20 mouse cellular contexts compared by ENCODE assay signal in the genomic region with DNA sequence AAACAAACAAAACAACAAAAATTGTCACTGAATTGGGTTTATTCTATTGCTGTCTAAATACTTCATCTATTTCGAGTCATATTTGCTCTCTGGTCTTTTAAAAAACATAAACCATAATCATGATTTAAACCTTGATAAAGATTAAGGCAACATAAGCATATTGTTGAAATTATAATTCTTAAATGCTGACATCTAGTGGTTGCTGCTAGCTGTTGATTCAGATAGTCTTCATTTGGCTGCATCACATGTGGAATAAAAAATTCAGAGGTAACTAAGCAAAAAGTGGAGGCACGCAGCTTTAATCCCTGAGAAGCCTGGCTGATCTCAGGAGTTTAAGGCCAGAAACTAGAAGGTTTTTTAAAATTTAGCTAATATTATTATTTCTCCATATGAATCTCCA. TPM values are rescaled to one million over a fixed set of nuclear protein-coding genes. Genes with fewer than 3 reads are reported as not detected.
A peak's percentile ranks its signal among the peaks of the same experiment; 100 is the strongest.
DNase-seq lines count a peak whose midpoint lies in the region; ATAC-seq and TF ChIP-seq lines count a peak whose summit lies in the region.
"Had no signal": no experiment of that assay in that cellular context is flagged by ENCODE, and none has a peak within 500 bp of the region (broad histone marks: within the 10 kb centered on the region; RNA-seq: fewer than 3 reads in every experiment).

No protein-coding gene starts in this region.

- 0 out of 2 replicates have a peak, but pooled peaks cover 2% of the 10 kb centered on the region for H3K9me3 ChIP-seq in forebrain, embryonic 14.5 days (replicated peaks; ENCODE audit: control insufficient read depth, low read length)
- no peaks in the 10 kb centered on the region for H3K9me3 ChIP-seq in forebrain, embryonic 15.5 days
- H3K9me3 ChIP-seq in kidney, postnatal 0 days (replicated peaks; ENCODE audit: low read length): no peaks in the 10 kb centered on the region
- H3K9me3 ChIP-seq: embryonic facial prominence, embryonic 15.5 days; G1E; neural tube, embryonic 15.5 days had no signal

- H3K9ac ChIP-seq in forebrain, embryonic 14.5 days (ENCODE audit: low read length): no peak overlapping the region
- H3K9ac ChIP-seq in forebrain, embryonic 15.5 days (replicated peaks): no peak overlapping the region
- H3K9ac ChIP-seq in kidney, postnatal 0 days (ENCODE audit: low read depth, low read length): no peak overlapping the region
- H3K9ac ChIP-seq: embryonic facial prominence, embryonic 15.5 days; neural tube, embryonic 15.5 days had no signal

- 60% methylated on average over 2 of the region's 2 CpGs for WGBS in forebrain, embryonic 14.5 days
- 68% methylated on average over 2 of the region's 2 CpGs for WGBS in forebrain, embryonic 15.5 days
- WGBS in kidney, postnatal 0 days: 56% methylated on average over 2 of the region's 2 CpGs

- H3K4me2 ChIP-seq in forebrain, embryonic 14.5 days (ENCODE audit: low read length): no peak overlapping the region
- H3K4me2 ChIP-seq in forebrain, embryonic 15.5 days (replicated peaks): no peak overlapping the region
- no peak overlapping the region for H3K4me2 ChIP-seq in kidney, postnatal 0 days (ENCODE audit: low read length)
- H3K4me2 ChIP-seq: embryonic facial prominence, embryonic 15.5 days; neural tube, embryonic 15.5 days had no signal

- H3K36me3 ChIP-seq in forebrain, embryonic 14.5 days (ENCODE audit: control insufficient read depth, insufficient read depth, low read length): no peaks in the 10 kb centered on the region
- no peaks in the 10 kb centered on the region for H3K36me3 ChIP-seq in forebrain, embryonic 15.5 days
- no peaks in the 10 kb centered on the region for H3K36me3 ChIP-seq in kidney, postnatal 0 days (ENCODE audit: insufficient read depth, low read length)
- H3K36me3 ChIP-seq: embryonic facial prominence, embryonic 15.5 days; G1E; neural tube, embryonic 15.5 days had no signal

- no peak overlapping the region for H3K4me3 ChIP-seq in forebrain, embryonic 14.5 days (ENCODE audit: low read depth, low read length)
- no peak overlapping the region for H3K4me3 ChIP-seq in forebrain, embryonic 15.5 days
- no peak overlapping the region for H3K4me3 ChIP-seq in kidney, postnatal 0 days (replicated peaks; ENCODE audit: low read depth, low read length)
- H3K4me3 ChIP-seq: embryonic facial prominence, embryonic 15.5 days; neural tube, embryonic 15.5 days had no signal

- peak; percentile 45 for DNase-seq in forebrain, embryonic 14.5 days (ENCODE audit: low spot score)
- DNase-seq in kidney, postnatal 0 days (ENCODE audit: low spot score): peak; percentile 13
- no peak for DNase-seq in kidney, postnatal 4 days
- peak; percentile 58 for DNase-seq in 3T3-L1 (ENCODE audit: low read depth, low spot score)
- peak; percentile 63 for DNase-seq in NIH3T3 (ENCODE audit: low read depth)
- no peak for DNase-seq in cerebellum, adult 9-11 months
- no peak for DNase-seq in thymus, postnatal 25 days
- DNase-seq: adrenal gland, postnatal 25 days; cerebellum, postnatal 14 days; heart, postnatal 4 days; kidney, postnatal 10 days; lung, postnatal 10 days; thymus, postnatal 14 days had no signal

- H3K4me1 ChIP-seq in forebrain, embryonic 14.5 days (ENCODE audit: control insufficient read depth, insufficient read depth, low read length): no peaks in the 10 kb centered on the region
- H3K4me1 ChIP-seq in forebrain, embryonic 15.5 days: no peaks in the 10 kb centered on the region
- H3K4me1 ChIP-seq in kidney, postnatal 0 days (replicated peaks; ENCODE audit: insufficient read depth, low read length): no peaks in the 10 kb centered on the region
- H3K4me1 ChIP-seq: embryonic facial prominence, embryonic 15.5 days; neural tube, embryonic 15.5 days had no signal

- H3K27me3 ChIP-seq in forebrain, embryonic 14.5 days (replicated peaks; ENCODE audit: control insufficient read depth, insufficient read depth, low read length): no peaks in the 10 kb centered on the region
- 0 out of 2 replicates have a peak, but pooled peaks cover 4% of the 10 kb centered on the region for H3K27me3 ChIP-seq in forebrain, embryonic 15.5 days
- H3K27me3 ChIP-seq in kidney, postnatal 0 days (ENCODE audit: insufficient read depth, low read length): no peaks in the 10 kb centered on the region
- H3K27me3 ChIP-seq: embryonic facial prominence, embryonic 15.5 days; neural tube, embryonic 15.5 days had no signal

- no peak overlapping the region for H3K27ac ChIP-seq in forebrain, embryonic 14.5 days (ENCODE audit: low read depth, low read length)
- H3K27ac ChIP-seq in forebrain, embryonic 15.5 days (replicated peaks): no peak overlapping the region
- no peak overlapping the region for H3K27ac ChIP-seq in kidney, postnatal 0 days
- H3K27ac ChIP-seq: embryonic facial prominence, embryonic 15.5 days; neural tube, embryonic 15.5 days had no signal

- peak; percentile 54; the same call in 1 of the 2 replicates for TF ChIP-seq CTCF in kidney, postnatal 0 days (IDR thresholded peaks at IDR 0.05; ENCODE audit: low read depth)

- ATAC-seq in forebrain, embryonic 14.5 days: no peak
- ATAC-seq in forebrain, embryonic 15.5 days (replicated peaks): no peak
- no peak for ATAC-seq in kidney, postnatal 0 days (replicated peaks; ENCODE audit: low FRiP score, low read depth)
- ATAC-seq: intestine, embryonic 16.5 days had no signal

RNA-seq across cellular contexts. Expression of a gene that starts 25.6 kb away (rescaled TPM):
- polyA plus RNA-seq in forebrain, embryonic 14.5 days (2014; fragmentation: Nextera tagmentation; extraction: Ambion mirVana): 3.7 and 4.3 TPM in 2 replicates
- polyA plus RNA-seq in forebrain, embryonic 15.5 days (2015; fragmentation: Nextera tagmentation; extraction: Ambion mirVana): 4.0 and 5.0 TPM in 2 replicates
- 0.08 and 0.14 TPM in 2 replicates for polyA plus RNA-seq in kidney, postnatal 0 days (2015; fragmentation: Nextera tagmentation; extraction: Ambion mirVana)
- polyA plus RNA-seq: liver, adult 2 months; spleen, adult 2 months had no signal

Comparison
In these comparisons a context has a peak if more than half of its experiments do, and no peak if none do; other contexts are left out.
1. DNase-seq: peak in forebrain, embryonic 14.5 days (single experiment), kidney, postnatal 0 days (single experiment), 3T3-L1 (single experiment) and NIH3T3 (single experiment); none in kidney, postnatal 4 days (0 of 2), cerebellum, adult 9-11 months (single experiment) and thymus, postnatal 25 days (single experiment).